Mouse (Mus musculus) ovary, postnatal 36 days (tissue): Measurements from ENCODE around the gene Lsg1.

Experiments
- DNase-seq: peaks from one replicate; pipeline ENCODE4 v3.0.0; 2022; ENCODE audit warnings: low spot score, mixed read lengths

The Lsg1 gene

GRCm38 (mm10) chr16:30549966-30550747 is 37.2 kb downstream of the Lsg1 start:
- peak; percentile 81 for DNase-seq

GRCm38 (mm10) chr16:30549516-30549915 is 37.9 kb downstream of the Lsg1 start:
- DNase-seq, result no peak

GRCm38 (mm10) chr16:30548291-30548690 is 39.1 kb downstream of the Lsg1 start:
- no peak for DNase-seq

GRCm38 (mm10) chr16:30544693-30545092 is 42.7 kb downstream of the Lsg1 start:
- no peak for DNase-seq

GRCm38 (mm10) chr16:30543386-30543785 is 44.0 kb downstream of the Lsg1 start:
- DNase-seq, result no peak

GRCm38 (mm10) chr16:30542826-30543225 is 44.6 kb downstream of the Lsg1 start:
- DNase-seq, result no peak

- DNase-seq, result no peak
Observed at GRCm38 (mm10) chr16:30540107-30541001, 47.0 kb downstream of the Lsg1 start.

- DNase-seq, result peak; percentile 48
Observed at GRCm38 (mm10) chr16:30539433-30539832, 48.0 kb downstream of the Lsg1 start.

- DNase-seq, result no peak
Observed at GRCm38 (mm10) chr16:30535075-30535474, 52.3 kb downstream of the Lsg1 start.

- no peak for DNase-seq
Observed at GRCm38 (mm10) chr16:30533592-30533991, 53.8 kb downstream of the Lsg1 start.

- no peak for DNase-seq
Observed at GRCm38 (mm10) chr16:30532929-30533328, 54.5 kb downstream of the Lsg1 start.

GRCm38 (mm10) chr16:30531761-30532406 is 55.5 kb downstream of the Lsg1 start:
- no peak for DNase-seq

GRCm38 (mm10) chr16:30530815-30531214 is 56.6 kb downstream of the Lsg1 start:
- DNase-seq, result no peak

- no peak for DNase-seq
Observed at GRCm38 (mm10) chr16:30528386-30528785, 59.0 kb downstream of the Lsg1 start.

- DNase-seq, result no peak
Observed at GRCm38 (mm10) chr16:30527889-30528288, 59.5 kb downstream of the Lsg1 start.

- no peak for DNase-seq
Observed at GRCm38 (mm10) chr16:30525756-30526155, 61.6 kb downstream of the Lsg1 start.

GRCm38 (mm10) chr16:30524481-30524880 is 62.9 kb downstream of the Lsg1 start:
- DNase-seq, result no peak

GRCm38 (mm10) chr16:30522253-30522940 is 65.0 kb downstream of the Lsg1 start:
- no peak for DNase-seq

- no peak for DNase-seq
Observed at GRCm38 (mm10) chr16:30521147-30521546, 66.2 kb downstream of the Lsg1 start.

- peak; percentile 73 for DNase-seq
Observed at GRCm38 (mm10) chr16:30520361-30520823, 67.0 kb downstream of the Lsg1 start.

- no peak for DNase-seq
Observed at GRCm38 (mm10) chr16:30518635-30519034, 68.8 kb downstream of the Lsg1 start.
